Mouse (Mus musculus): ENCODE results near the gene Epo.

The Epo gene

GRCm38 (mm10) chr5:137540991-137541390, 7.9 kb upstream of the Epo start:
- no peak for DNase-seq (ENCODE audit: low read depth, low spot score)

- no peak for DNase-seq (ENCODE audit: low read depth, low spot score)
Measured at GRCm38 (mm10) chr5:137539291-137539801, 6.3 kb upstream of the Epo start.

GRCm38 (mm10) chr5:137537461-137537860, 4.4 kb upstream of the Epo start:
- no peak for DNase-seq (ENCODE audit: low read depth, low spot score)

DNA sequence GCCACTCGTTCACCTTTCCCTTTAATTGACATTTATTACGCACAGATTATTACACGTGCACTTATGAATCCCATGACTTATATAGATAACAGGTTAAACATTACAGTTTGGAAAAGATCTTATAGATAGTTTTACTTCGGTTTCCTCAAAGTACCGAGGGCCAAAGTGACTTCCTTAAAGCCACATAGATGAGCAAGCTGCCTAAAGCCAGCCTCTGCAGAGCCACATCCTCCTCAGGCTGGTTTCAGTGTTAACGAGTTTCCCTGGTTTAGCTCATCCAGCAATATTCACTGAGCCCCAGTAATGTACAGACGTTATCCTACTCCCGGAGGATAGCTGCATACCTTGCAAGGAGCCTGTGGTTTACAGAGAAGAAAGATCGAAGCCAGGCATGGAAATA, 2.3 kb upstream of the Epo start:
- DNase-seq (ENCODE audit: low read depth, low spot score): no peak

DNA sequence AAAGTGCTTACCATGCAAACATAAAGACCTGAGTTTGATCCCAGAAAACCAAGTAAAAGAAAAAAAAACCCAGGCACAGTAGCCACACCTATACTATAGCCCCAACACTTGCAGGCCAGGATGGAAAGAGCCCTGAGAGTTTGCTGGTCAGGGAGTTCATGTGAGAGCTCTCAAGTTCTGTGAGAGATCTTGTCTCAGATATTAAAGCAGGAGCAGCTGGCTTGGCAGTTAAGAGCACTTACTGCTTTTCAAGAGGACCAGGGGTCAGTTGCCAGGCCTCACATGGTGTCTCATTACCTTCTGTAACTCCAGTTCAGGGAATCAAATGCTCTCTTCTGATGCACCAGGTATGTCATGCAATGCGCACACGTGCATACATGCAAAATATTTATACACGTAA, 1.7 kb upstream of the Epo start:
- no peak for DNase-seq (ENCODE audit: low read depth, low spot score)

DNA sequence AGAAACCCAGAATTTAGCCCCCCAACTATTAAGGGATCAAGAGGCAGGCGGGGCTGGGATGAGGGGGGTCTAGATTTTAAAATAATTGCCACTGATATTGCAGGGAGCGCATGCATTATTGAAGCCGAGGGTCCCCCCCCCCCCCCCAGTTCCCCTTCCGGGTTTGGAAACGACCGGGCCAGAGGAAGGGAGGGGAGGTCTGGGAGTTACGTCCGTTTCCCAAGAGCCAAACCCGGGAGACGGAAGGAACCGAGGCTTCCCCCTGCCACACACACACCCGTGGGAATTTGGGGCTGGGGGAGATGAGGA, 280 bp downstream of the Epo start:
- DNase-seq (ENCODE audit: low read depth, low spot score): no peak

DNA sequence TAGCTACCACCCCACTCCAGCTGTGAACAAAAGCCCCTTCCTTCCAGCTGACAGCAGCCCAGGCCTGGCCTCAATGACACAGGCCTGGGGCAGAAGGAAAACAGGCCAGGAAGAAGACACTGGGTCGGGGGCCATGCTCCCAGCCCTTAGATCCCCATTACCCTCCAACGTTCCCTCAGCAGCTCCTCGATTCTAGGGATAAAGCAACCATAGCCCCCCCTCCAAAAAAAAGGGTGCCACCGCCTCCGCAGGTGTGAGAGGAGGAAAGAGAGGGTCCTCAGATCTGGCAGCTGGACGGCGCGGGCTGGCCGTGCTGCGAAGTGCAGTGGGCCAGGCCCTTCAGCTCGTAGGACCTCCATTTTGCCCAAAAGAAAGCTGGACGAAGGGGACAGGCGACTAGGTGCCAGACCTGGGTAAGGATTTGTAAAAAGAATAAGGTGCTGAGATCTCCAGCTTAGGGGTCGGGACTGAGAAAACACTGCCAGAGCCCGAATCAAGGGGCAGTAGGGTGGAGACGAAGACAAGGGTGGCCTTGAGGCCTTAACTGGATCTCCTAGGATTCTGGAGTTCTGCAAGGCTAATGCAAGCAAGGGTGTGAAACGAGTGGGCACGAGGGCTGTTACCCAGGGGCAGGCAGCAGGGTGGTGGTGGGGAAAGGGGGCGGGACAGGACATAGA, 773 bp downstream of the Epo start:
- DNase-seq (ENCODE audit: low read depth, low spot score): peak; percentile 45

DNA sequence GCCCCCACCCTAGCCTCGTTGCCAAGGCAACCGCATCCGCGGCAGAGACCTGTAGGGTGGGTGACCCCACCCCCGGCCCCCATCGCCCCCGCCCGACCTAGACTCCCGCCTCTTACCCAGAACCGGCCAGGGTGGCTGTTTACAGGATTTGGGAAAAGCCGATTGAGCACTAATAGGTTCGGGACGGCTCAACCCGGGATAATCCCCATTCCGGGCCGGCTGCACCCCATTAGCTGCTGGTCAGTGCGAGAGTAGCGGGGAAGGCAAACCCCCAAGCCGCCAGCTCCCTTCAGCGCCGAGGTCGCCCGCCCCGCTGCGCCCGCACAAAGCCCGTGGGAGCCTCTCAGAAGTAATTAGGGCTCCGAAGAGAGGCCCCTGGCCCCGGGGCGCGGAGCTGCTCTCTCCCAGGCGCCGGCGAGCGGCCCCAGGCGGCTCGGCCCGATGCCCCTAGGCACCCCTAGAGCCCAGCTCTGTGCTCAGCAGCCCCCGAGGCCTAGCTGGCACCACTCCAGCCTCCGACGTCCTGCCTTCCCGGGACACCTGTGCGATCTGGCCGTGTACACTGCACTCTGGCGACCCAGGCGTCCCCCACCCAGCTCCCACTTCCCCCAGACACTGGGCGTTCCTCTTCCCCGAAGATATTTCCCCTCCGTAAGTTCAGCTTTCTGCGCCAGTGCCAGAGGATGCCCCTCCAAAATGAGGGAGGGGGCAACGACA, 1.5 kb downstream of the Epo start:
- peak; percentile 44 for DNase-seq (ENCODE audit: low read depth, low spot score)

GRCm38 (mm10) chr5:137530588-137531413, 2.2 kb downstream of the Epo start:
- peak; percentile 86 for DNase-seq (ENCODE audit: low read depth, low spot score)

DNA sequence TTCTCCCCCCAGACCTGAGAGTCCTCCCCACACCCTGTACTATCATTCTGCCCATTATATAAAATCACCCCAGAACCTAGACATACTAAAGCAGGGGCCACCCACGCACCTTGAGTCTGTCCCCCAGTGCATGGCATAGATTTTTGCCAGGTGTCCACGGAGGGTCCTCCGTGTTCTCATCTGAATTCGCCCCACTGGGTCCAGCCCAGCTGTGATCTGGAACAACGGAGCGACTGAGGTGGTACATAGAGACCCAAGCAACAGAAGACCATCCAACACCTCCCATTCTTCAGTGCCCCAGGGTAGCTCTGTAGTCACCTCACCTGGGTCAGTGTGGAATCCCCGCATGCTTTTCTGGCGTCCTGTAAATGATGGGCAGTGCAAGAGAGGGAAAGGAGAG, 3.0 kb downstream of the Epo start:
- DNase-seq (ENCODE audit: low read depth, low spot score): no peak

- no peak for DNase-seq (ENCODE audit: low read depth, low spot score)
Measured at GRCm38 (mm10) chr5:137529221-137529995, 3.6 kb downstream of the Epo start.

DNA sequence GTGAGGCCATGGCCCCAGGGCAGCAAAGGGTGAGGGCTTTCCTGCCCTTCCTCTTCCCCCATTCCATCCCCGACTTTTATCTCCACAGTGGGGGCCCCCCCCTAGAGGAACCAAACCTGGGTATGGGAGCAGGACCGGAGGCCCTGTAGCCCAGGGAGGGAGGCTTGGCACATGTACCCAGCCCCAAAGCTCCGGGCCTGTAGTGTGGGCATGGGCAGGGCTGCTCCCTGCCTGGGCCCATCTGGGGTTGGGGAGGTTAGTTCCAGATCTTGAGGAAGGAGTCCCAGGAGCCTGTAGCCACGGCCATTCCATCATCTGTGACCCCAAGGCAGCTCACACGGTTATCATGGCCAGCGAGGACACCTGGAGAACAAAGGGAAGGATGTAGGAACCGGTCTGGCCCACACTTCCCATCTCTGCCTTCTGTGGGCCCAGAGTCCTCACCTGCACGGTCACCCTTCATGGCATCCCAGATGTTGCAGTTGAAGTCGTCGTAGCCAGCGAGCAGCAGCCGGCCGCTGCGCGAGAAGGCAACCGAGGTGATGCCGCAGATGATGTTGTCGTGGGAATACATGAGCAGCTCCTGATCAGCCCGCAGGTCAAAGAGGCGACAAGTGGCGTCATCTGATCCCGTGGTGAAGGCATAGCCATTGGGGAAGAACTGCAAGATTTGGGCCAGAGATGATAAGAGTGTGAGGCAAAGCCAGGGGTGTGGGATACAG, 4.6 kb downstream of the Epo start:
- DNase-seq (ENCODE audit: low read depth, low spot score): no peak

DNA sequence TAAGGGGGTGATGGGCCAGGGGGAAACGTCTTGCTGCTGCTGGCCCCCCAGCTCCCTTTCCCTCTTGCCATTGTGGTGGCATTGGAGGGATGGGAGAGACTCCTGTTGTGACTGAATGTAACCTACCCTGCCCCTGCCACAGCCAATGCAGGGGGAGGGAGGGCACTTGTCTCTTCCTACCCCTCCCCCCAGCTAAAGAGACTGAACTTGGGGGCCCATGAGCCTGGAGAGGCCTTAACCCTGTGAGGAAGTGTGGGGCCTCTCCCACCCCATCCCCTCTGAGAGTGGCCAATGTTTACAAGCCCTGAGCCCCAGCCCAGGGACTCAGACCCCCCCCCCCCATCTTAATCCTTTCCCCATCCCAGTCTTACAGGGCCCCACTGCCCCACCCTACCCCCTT, 5.6 kb downstream of the Epo start:
- DNase-seq (ENCODE audit: low read depth, low spot score): no peak

DNA sequence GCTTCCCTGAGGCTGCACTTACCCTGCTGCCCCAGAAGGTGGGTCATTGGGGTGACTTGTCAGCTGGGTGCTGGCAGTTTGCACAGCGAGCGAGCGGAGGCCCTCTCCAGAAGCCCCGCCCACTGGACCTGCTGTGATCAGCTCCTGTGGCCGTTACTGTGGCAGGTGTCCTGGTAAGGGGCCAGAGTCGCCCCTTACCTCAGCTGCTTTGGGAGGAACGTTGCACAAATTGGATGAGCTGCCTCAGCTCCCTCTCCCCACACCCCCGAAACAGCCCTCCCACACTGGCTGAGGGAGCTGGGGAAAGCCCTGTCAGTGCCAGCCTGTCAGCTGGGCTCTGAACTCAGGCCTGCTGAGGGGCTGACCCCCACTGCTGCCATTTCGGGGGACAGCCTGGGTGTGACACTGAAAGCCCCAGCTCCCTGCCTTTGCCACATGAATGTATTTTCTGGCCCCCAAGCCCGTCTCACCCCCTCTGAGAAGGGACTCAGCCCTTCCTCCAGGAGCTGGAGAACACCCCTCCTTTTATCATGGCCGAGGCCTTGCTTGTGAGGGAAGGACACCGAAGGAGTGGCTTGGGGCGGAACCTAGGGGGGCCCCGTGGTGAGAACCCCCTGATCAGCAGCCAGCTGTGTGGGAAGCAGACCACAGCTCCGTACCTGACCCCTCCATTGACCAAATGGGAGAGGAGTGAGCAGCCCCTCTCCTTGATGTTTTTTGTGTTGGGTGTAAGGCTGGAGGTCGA, 6.7 kb downstream of the Epo start:
- peak; percentile 32 for DNase-seq (ENCODE audit: low read depth, low spot score)

DNA sequence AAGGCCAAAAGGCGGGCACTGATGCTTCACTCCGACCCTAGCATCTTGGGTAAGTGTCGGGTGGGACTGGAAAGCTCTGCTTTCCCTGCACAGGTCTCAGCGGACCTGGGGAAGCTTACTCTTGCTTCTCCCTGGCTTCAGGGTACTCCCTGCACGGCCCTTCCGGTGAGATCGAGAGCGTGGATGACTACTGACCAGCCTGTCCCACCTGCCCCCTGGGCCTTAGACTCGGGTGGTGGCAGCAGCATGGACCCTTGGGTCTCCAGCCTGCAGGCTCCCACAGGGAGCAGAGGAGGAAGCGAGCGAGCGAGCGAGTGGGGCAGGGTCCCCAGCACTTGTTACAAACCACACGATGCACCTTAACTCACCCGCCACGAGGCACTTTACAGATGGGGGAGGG, 7.5 kb downstream of the Epo start:
- no peak for DNase-seq (ENCODE audit: low read depth, low spot score)

GRCm38 (mm10) chr5:137524671-137525070, 8.4 kb downstream of the Epo start:
- DNase-seq (ENCODE audit: low read depth, low spot score): no peak

DNA sequence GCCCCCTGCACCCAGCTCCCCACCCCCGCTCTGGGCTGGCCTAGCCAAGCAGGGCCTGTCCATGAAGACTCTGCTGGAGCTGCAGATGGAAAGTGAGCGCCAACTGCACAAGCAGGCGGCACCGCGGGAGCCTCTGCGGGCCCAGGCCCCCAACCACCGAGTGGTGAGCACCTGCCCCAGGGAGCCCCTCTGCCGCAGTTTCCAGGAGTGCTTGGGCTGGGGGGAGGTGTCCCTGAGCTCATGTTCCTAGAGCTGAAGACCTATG, 8.9 kb downstream of the Epo start:
- no peak for DNase-seq (ENCODE audit: low read depth, low spot score)

DNA sequence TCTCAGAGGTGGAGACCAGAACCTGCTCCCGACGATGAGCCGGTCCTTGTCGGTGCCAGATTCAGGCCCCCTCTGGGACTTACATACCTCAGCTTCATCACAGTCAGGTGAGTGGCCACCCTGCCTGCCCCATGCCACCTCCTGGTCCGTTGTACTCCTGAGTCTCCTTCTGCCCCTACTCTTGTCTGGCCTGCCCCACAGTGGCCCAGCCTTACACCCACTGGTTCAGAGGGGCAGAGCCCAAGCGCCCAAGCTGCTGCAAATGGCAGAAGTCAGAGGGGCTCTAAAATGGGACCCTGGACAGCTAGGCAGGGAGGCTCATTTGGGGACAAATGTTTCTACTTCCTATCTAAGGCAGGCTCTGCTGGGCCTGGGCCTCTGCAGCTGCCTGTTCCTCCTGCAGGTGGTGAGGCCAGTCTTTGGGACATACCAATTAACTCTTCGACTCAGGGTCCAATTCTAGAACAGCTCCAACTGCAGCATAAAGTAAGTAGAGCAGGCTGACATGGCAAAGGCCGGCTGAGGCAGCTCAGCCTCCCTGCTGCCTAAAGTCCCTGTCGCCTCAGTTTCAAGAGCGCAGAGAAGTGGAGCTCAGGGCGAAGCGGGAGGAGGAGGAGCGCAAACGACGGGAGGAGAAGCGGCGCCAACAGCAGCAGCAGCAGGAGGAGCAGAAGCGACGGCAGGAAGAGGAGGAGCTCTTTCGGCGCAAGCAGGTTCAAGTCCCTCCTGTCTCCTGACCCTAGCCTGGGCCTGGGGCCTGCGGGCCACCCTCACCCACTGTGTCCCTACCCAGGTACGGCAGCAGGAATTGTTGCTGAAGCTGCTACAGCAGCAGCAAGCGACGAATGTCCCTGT, 9.4 kb downstream of the Epo start:
- DNase-seq (ENCODE audit: low read depth, low spot score): no peak

DNA sequence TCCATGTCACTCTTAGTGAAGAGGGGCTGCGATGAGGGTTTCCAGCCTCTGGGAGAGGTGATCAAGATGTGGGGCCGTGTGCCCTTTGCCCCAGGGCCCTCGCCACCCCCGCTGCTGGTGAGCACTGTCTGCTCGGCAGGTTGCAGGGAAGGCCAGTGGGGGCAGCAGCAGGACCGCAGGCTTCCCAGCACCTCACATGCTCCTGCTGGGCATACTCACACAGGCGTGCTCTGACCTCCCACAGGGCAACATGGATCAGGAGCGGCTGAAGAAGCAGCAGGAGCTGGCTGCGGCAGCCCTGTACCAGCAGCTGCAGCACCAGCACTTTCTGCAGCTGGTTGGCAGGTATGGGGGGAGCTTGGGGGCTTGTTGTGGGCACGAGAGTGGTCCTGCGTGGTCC, 10.3 kb downstream of the Epo start:
- no peak for DNase-seq (ENCODE audit: low read depth, low spot score)

DNA sequence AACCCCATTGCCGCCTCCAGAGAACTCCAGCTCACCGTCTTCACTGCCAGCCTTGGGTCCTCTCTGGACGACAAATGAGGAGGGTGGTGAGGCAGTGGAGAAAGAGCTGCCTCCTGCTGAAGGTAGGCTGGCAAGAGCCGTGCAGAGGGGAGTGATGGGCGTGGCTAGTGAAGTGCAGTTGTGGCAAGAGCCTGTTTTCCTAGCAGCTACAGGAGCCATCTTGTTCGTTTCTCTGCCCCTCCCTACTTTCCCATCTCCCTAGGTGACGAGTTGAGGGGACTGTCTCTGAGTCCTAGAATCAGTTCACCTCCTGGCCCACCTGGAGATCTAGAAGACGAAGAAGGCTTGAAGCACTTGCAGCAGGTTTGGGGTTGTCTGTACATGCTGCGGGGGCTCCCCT, 11.2 kb downstream of the Epo start:
- DNase-seq (ENCODE audit: low read depth, low spot score): no peak
